In genomic region chr4:141682706-141683230, GRCm38 (mm10) we compare ENCODE assay signal across 10 mouse cellular contexts. TPM values are rescaled to one million over a fixed set of nuclear protein-coding genes. Genes with fewer than 3 reads are reported as not detected.
DNase-seq lines count a peak whose midpoint lies in the region; ATAC-seq and TF ChIP-seq lines count a peak whose summit lies in the region.
"Had no signal": no experiment of that assay in that cellular context is flagged by ENCODE, and none has a peak within 500 bp of the region (broad histone marks: within the 10 kb centered on the region; RNA-seq: fewer than 3 reads in every experiment).

No protein-coding gene starts in this region.

- TF ChIP-seq CTCF in hindbrain, postnatal 0 days (IDR thresholded peaks at IDR 0.05; ENCODE audit: low read depth), result no peak

- H3K4me1 ChIP-seq in hindbrain, postnatal 0 days (ENCODE audit: insufficient read depth, low read length), result peaks cover 3% of the 10 kb centered on the region; the same call in 1 of the 2 replicates
- H3K4me1 ChIP-seq in hindbrain, embryonic 12.5 days, result peaks cover 5% of the 10 kb centered on the region; the same call in 1 of the 2 replicates

- H3K4me3 ChIP-seq in hindbrain, postnatal 0 days (ENCODE audit: low read length), result no peak overlapping the region
- H3K4me3 ChIP-seq in hindbrain, embryonic 12.5 days, result no peak overlapping the region

- peak overlapping the region; percentile 26; the same call in 1 of the 2 replicates for H3K27ac ChIP-seq in hindbrain, postnatal 0 days
- no peak overlapping the region for H3K27ac ChIP-seq in hindbrain, embryonic 12.5 days

- intact Hi-C loops in heart, postnatal 10 days (cut with DNase I), result no loop called here

- no peaks in the 10 kb centered on the region for H3K27me3 ChIP-seq in hindbrain, postnatal 0 days (ENCODE audit: insufficient read depth, low read length)
- H3K27me3 ChIP-seq in hindbrain, embryonic 12.5 days, result no peaks in the 10 kb centered on the region

- no peak overlapping the region for H3K4me2 ChIP-seq in hindbrain, postnatal 0 days (ENCODE audit: low read depth, low read length)
- no peak overlapping the region for H3K4me2 ChIP-seq in hindbrain, embryonic 12.5 days (replicated peaks)

- DNase-seq in hindbrain, postnatal 0 days (ENCODE audit: low spot score), result peak; percentile 20
- peak; percentile 31 for DNase-seq in urinary bladder, postnatal 14 days (ENCODE audit: low spot score)
- DNase-seq in urinary bladder, postnatal 36 days (ENCODE audit: low spot score in 2 of 2), result no peak
- DNase-seq in heart, postnatal 10 days, result peak; percentile 55 to 61
- DNase-seq in frontal cortex, postnatal 25 days (ENCODE audit: low spot score in 2 of 2), result no peak
- DNase-seq in T-cell, adult 2 months (ENCODE audit: low spot score), result no peak
- DNase-seq: kidney, adult 11 months; liver, postnatal 0 days had no signal

- no peak for ATAC-seq in hindbrain, postnatal 0 days
- ATAC-seq in hindbrain, embryonic 12.5 days (ENCODE audit: low FRiP score), result no peak

- 44% methylated on average over 12 of the region's 12 CpGs for WGBS in hindbrain, postnatal 0 days
- 60% methylated on average over 12 of the region's 12 CpGs for WGBS in hindbrain, embryonic 12.5 days

- H3K9me3 ChIP-seq in hindbrain, postnatal 0 days (ENCODE audit: low read length), result no peaks in the 10 kb centered on the region
- H3K9me3 ChIP-seq in hindbrain, embryonic 12.5 days (replicated peaks), result no peaks in the 10 kb centered on the region
- H3K9me3 ChIP-seq: G1E had no signal

- H3K36me3 ChIP-seq in hindbrain, postnatal 0 days (ENCODE audit: insufficient read depth, low read length), result peaks cover 20% of the 10 kb centered on the region
- peaks cover 45% of the 10 kb centered on the region for H3K36me3 ChIP-seq in hindbrain, embryonic 12.5 days

- H3K9ac ChIP-seq in hindbrain, postnatal 0 days (replicated peaks; ENCODE audit: low read length), result 0 out of 2 replicates have a peak overlapping the region, but pooled peaks have one; percentile 17
- no peak overlapping the region for H3K9ac ChIP-seq in hindbrain, embryonic 12.5 days
- H3K9ac ChIP-seq: liver, postnatal 0 days had no signal

RNA-seq across cellular contexts. Expression of gene Rsc1a1, which starts 2.6 kb away (rescaled TPM):
- total RNA-seq in hindbrain, postnatal 0 days (2014; rRNA removed), result 3.0 and 13.6 TPM in 2 replicates
- polyA plus RNA-seq in hindbrain, postnatal 0 days (2015; fragmentation: Nextera tagmentation; extraction: Ambion mirVana), result 0.32 TPM in 1 of 2 replicates, not detected in the other
- 0.43 TPM in 1 of 2 replicates, not detected in the other for polyA plus RNA-seq in hindbrain, embryonic 12.5 days (2016; fragmentation: Nextera tagmentation; extraction: Ambion mirVana)
- 1 to 10 TPM in 1 of 2 experiments, under 1 TPM in 1; 0.19 to 3.1 TPM for total RNA-seq in heart, postnatal 10 days (2021)
- polyA plus RNA-seq: liver, postnatal 0 days had no signal

RNA-seq across cellular contexts. Expression of gene Plekhm2, which starts 18.1 kb away (rescaled TPM):
- total RNA-seq in hindbrain, postnatal 0 days (2014; rRNA removed), result 45.8 and 47.6 TPM in 2 replicates
- 6.1 and 6.4 TPM in 2 replicates for polyA plus RNA-seq in hindbrain, postnatal 0 days (2015; fragmentation: Nextera tagmentation; extraction: Ambion mirVana)
- polyA plus RNA-seq in hindbrain, embryonic 12.5 days (2016; fragmentation: Nextera tagmentation; extraction: Ambion mirVana), result 6.3 and 7.6 TPM in 2 replicates
- total RNA-seq in heart, postnatal 10 days (2021), result 10 to 100 TPM; 81.0 to 83.1 TPM

RNA-seq across cellular contexts. Expression of gene Ddi2, which starts 40.5 kb away (rescaled TPM):
- total RNA-seq in hindbrain, postnatal 0 days (2014; rRNA removed), result 20.9 and 31.5 TPM in 2 replicates
- 12.1 and 12.5 TPM in 2 replicates for polyA plus RNA-seq in hindbrain, postnatal 0 days (2015; fragmentation: Nextera tagmentation; extraction: Ambion mirVana)
- 28.1 and 28.7 TPM in 2 replicates for polyA plus RNA-seq in hindbrain, embryonic 12.5 days (2016; fragmentation: Nextera tagmentation; extraction: Ambion mirVana)
- 10 to 100 TPM; 38.5 to 41.1 TPM for total RNA-seq in heart, postnatal 10 days (2021)

RNA-seq across cellular contexts. Expression of gene Slc25a34, which starts 59.1 kb away (rescaled TPM):
- total RNA-seq in hindbrain, postnatal 0 days (2014; rRNA removed), result 18.1 and 22.2 TPM in 2 replicates
- 3.0 and 3.6 TPM in 2 replicates for polyA plus RNA-seq in hindbrain, postnatal 0 days (2015; fragmentation: Nextera tagmentation; extraction: Ambion mirVana)
- not detected in 2 replicates for polyA plus RNA-seq in hindbrain, embryonic 12.5 days (2016; fragmentation: Nextera tagmentation; extraction: Ambion mirVana)
- total RNA-seq in heart, postnatal 10 days (2021), result 10 to 100 TPM; 81.1 to 84.5 TPM
- polyA plus RNA-seq: G1E had no signal

Comparison
In these comparisons a context has a peak if more than half of its experiments do, and no peak if none do; other contexts are left out.
1. DNase-seq: peak in hindbrain, postnatal 0 days (single experiment), urinary bladder, postnatal 14 days (single experiment) and heart, postnatal 10 days (2 of 2); none in urinary bladder, postnatal 36 days (0 of 2), frontal cortex, postnatal 25 days (0 of 2) and T-cell, adult 2 months (single experiment).